Mouse (Mus musculus): ENCODE data around the gene Galnt10.

GRCm38 (mm10) chr11:57647446-57647845 is 2.2 kb downstream of the Galnt10 start:
- TF ChIP-seq CTCF (IDR thresholded peaks at IDR 0.05), result no peak
- no peak for TF ChIP-seq EP300 (IDR thresholded peaks at IDR 0.05)

Data from lung, postnatal 0 days (tissue).